Mouse (Mus musculus) CD8-positive naive resting alpha-beta T cell, adult 2 months (primary cell): Measurements from ENCODE around the gene Rtl8b.
"Not testable (repeated sequence)": the region's sequence is repeated elsewhere in the genome, so short reads cannot be mapped to it uniquely, and the experiment has no call there.

Experiments used
- DNase-seq, 2 experiments: peaks; one replicate each; pipeline ENCODE4 v3.0.0; 2022; ENCODE audit warnings: low read depth in 2 of 2, low spot score in 2 of 2

Gene Rtl8b

GRCm38 (mm10) chrX:53670294-53670693 is at the start of gene Rtl8b:
Rtl8b (minus strand) TSS chrX:53670408.
- DNase-seq: peak; percentile 60 to 61

GRCm38 (mm10) chrX:53716323-53717182 is 46.3 kb upstream of the Rtl8b start:
- no peak for DNase-seq

- DNase-seq: no peak
These were observed 45.7 kb upstream of the Rtl8b start for GRCm38 (mm10) chrX:53715942-53716322.

- no peak for DNase-seq
These were observed 32.5 kb upstream of the Rtl8b start for GRCm38 (mm10) chrX:53702673-53703072.

GRCm38 (mm10) chrX:53699225-53699624 is 29.0 kb upstream of the Rtl8b start:
- DNase-seq: no peak

- DNase-seq: no peak
These were observed 24.0 kb upstream of the Rtl8b start for GRCm38 (mm10) chrX:53694008-53694777.

GRCm38 (mm10) chrX:53693141-53693540 is 22.9 kb upstream of the Rtl8b start:
- no peak for DNase-seq

GRCm38 (mm10) chrX:53692065-53692464 is 21.9 kb upstream of the Rtl8b start:
- no peak for DNase-seq

- DNase-seq: not testable (repeated sequence)
These were observed 14.5 kb upstream of the Rtl8b start for GRCm38 (mm10) chrX:53684676-53685075.

GRCm38 (mm10) chrX:53682650-53683049 is 12.4 kb upstream of the Rtl8b start:
- not testable (repeated sequence) for DNase-seq

GRCm38 (mm10) chrX:53676943-53677342 is 6.7 kb upstream of the Rtl8b start:
- peak; percentile 62 to 76 for DNase-seq

- DNase-seq: not testable (repeated sequence)
These were observed 488 bp upstream of the Rtl8b start for GRCm38 (mm10) chrX:53670696-53671095.

GRCm38 (mm10) chrX:53669557-53670270 is 494 bp downstream of the Rtl8b start:
- not testable (repeated sequence) for DNase-seq

- not testable (repeated sequence) for DNase-seq
These were observed 17.3 kb downstream of the Rtl8b start for GRCm38 (mm10) chrX:53652917-53653316.

GRCm38 (mm10) chrX:53645885-53646284 is 24.3 kb downstream of the Rtl8b start:
- no peak for DNase-seq

GRCm38 (mm10) chrX:53642980-53643961 is 26.9 kb downstream of the Rtl8b start, which contains the start of gene Rtl8a:
Rtl8a (minus strand) TSS chrX:53643682.
- DNase-seq: peak; percentile 46 to 60

GRCm38 (mm10) chrX:53642604-53642979 is 27.6 kb downstream of the Rtl8b start:
- DNase-seq: not testable (repeated sequence)

GRCm38 (mm10) chrX:53638107-53638506 is 32.1 kb downstream of the Rtl8b start:
- DNase-seq: not testable (repeated sequence)
